Mouse (Mus musculus) gastrocnemius, postnatal 14 days (tissue): ENCODE measurements around the gene Arl3. TPM values are rescaled to one million over a fixed set of nuclear protein-coding genes. Genes with fewer than 3 reads are reported as not detected.

Experiments
- DNase-seq: peaks from one replicate; pipeline ENCODE4 v3.0.0; 2021; ENCODE audit warnings: mixed read lengths
- intact Hi-C: fragments of 180-260 bp; cut with DNase I; formaldehyde crosslinking; loops from one replicate; pipeline ENCODE4 v1.15.1; 2025; ENCODE audit warnings: low total_unique reads
- long read RNA-seq, 2 experiments: library from polyadenylated mRNA; stranded (forward); transcript quantifications; one replicate each; pipeline ENCODE4 v2.0.0; 2021
- total RNA-seq, 2 experiments: library from RNA; stranded (reverse); gene quantifications; 2 replicates each; pipeline ENCODE4 v1.2.3; 2021

Gene Arl3
- total RNA-seq = 10 to 100 TPM; 47.1 to 56.5 TPM
- long read RNA-seq, experiment 1, transcript Arl3-205 (7 exons, 1,005 nt) = major isoform, 6 of 13 reads
- long read RNA-seq, experiment 1, transcript Arl3-201 (6 exons, 843 nt) = minor isoform, 5 of 13 reads
- long read RNA-seq, experiment 1, partial matches to known transcripts = 2 of 13 reads
- long read RNA-seq, experiment 1, other reads (novel, unspliced or antisense) = 0 of 13 reads
- long read RNA-seq, experiment 2, partial matches to known transcripts = 1 of 9 reads
- long read RNA-seq, experiment 2, other reads (novel, unspliced or antisense) = 2 of 9 reads

DNA sequence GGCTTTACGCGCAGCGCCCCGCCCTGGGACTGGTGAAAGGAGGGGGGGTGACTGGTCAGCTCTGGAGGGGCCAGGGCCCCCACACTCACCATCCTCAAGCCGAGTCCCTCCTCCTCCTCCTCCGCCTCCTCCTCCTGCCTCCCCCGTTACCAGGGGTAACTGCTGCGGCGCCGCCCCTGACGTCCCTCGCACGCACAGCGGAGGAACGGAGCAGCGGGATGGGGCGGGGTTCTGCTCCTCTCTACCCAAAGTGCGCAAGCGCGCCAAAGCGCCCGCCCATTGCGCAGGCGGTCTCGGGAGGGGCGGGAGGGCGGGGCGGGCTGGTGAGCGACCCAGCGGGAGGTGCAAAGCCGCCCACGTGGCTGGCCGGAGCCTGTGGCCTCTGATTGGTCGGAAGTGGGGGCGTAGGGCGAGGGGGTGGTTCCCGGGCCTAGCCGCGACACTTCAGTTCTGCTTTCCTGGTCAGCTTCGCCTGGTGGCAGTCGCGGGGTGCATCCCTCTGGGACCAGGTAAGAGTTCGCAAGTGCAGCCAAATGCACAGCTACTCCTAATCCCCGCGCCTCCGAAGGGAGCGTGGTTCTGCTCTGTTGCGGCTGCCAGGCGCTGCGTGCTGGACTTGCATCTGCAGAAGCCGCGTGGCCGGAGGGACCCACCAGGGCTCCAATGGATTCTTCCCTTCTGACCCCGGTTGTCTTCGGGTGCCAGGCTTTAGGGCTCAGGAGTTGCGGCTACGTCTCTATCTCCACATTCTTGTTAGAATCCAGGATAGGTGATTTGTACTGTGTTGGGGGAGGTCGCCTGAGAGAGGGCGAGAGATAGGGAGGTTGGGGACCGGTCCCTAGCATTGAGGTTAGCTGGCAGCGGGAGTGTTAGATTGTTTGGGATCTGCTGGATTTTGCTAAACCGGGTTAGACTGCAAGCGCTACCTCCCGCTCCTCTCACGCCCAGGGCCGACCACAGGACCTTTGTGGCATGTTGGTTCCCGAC, at the start of gene Arl3, which contains the start of gene Sfxn2:
Gene Arl3 (minus strand): TSS at position 248 of the 987 bp plus-strand sequence.
Gene Sfxn2 (plus strand): TSS at position 415 of the 987 bp plus-strand sequence.
- DNase-seq = peak; percentile 97
- intact Hi-C loops = no loop called here

DNA sequence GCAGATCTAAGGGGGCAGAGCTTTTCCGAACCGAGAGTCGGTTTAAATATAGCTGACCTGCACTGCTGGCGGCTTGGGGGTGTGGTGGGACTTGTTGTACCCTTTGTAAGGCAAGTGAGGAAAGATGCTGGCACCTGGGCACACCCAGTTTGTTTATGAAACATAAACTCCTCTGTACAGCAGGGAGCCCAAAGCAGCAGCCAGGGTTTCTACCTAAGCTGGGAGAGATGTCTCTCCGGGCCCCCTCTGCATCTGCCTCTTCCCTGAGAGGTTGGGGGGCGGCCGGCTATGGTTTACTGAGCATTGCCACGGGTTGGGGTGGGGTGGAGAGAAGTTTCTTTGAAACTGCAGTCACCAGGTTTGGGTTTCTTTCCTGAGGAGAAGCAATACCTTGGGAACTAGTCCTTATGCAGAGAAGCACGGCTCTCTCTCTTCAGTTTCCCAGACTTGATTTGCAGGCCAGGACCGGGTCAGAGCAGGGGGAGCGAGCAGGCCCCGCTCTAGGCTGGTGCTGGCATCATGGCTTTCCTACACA, 49.7 kb upstream of the Arl3 start:
- no peak for DNase-seq
- intact Hi-C loops = no loop called here

DNA sequence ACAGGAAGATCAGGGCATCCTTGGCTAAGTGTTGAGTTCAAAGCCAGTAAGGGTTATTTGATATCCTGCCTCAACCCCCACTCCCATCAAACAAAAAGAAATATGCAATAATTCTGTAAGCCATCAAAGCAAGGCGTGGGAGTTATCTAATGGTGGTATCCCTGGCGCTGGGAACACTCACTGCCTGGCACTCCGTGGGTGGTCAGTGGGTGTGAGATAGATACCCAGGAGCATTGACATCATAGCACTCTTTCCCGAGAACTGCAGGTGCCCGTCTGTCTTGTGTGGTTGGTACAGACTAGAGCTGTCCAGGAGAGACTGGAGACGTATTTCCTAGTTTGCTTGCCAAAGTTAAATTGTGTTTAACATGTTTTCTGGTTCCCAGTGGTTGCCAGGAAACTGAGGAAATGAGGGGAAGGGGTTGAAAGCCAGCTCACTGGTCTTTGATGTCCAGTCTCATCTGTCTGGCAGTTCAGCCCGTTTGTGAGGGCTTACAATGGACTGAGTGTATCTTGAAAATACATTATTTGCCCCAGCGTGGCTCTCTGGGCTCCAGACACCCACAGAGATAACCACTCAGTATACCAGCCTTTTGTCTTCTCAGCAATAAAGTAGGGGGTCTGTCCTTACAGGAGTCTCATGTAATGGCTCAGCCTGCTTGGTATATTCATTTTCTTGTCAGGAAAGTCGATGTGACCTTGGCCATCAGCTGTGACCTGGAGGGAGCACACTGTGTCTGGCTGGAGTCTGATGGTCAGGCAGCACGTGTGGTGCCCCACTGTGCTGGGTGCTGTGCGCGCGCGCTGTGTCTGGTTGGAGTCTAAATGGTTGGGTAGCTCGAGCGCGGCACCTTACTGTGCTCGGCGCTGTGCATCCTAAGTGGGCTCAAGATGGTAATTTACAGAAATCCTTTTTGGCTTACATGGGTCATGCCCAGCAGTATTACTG, 48.5 kb upstream of the Arl3 start:
- intact Hi-C loops = no loop called here
- no peak for DNase-seq

DNA sequence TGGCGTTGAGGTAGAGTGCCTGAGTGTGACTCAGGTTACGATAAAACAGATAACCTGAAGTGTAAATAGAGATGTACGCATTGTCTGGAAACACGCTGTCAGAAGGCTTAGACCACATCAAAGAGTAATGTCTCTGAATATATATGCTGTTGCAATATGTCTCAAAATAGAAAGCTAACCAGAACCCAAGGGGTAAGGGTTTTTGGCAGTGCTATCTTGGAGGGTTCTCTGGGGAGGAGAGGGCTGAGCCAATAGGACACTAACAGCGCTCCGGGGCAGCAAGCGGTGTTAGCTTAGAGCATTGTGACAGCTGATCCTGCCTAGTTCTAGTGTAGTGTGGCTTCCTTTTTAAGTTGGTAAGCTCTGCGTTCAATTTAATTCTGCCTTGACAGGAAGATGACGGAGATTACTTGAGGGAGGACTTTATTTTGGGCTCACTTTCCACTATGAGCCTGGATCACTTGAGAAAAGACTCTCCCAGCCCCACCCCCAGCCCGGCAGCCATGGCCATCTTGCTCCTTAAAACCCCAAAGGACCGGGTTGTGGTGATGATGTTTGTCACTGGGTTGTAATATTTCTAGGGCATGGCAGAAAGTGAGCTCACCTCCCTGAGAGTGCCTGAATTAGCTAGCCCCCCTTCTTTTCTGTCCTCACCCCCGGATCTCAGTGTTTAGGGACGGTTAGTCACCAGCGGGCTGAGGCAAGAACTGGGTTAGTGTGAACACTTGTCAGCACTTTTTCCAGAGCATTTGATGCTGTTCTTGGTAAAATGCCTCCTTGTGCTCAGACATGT, 47.2 kb upstream of the Arl3 start:
- intact Hi-C loops = no loop called here

DNA sequence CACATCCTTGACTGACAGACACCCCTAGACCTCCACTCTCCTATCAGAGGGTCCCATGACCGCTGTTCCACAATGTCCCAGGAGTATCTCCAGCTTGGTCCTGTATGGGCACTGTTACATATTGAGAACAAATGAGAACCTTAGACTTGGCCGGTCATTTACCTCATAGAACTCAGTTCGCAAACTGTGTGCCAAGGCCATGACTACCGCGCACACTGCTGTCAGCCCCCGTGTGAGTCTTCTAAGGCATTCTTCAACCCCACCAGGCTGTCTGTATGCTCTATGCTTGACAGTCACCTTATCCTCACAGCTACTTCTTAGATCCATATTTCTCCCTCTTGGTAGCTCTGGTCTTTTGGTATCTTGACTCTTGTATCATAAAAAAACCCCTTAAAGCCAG, 46.5 kb upstream of the Arl3 start:
- intact Hi-C loops = no loop called here
- DNase-seq = no peak

More for the DNA sequence above, 47.2 kb upstream of the Arl3 start:
- DNase-seq = no peak

DNA sequence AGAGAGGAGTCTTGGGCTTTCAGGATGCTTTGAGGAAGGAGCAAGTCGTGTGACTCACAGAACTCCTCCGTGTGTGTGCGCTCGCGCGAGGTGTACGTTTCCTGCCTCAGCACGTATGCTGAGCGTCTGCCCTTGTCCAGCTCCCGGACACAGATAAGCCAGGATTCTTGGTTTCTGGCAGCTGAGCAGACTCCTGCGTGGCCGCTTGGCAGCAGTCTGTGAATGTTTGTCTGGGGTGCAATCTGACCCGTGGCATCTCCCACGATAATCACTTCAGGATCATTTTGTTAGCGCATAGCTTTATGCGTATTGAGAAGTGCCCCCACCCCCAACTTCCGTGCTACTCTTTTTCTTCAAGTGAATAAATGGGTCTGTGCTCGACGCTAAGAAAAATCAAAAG, 46.0 kb upstream of the Arl3 start:
- intact Hi-C loops = no loop called here
- no peak for DNase-seq

DNA sequence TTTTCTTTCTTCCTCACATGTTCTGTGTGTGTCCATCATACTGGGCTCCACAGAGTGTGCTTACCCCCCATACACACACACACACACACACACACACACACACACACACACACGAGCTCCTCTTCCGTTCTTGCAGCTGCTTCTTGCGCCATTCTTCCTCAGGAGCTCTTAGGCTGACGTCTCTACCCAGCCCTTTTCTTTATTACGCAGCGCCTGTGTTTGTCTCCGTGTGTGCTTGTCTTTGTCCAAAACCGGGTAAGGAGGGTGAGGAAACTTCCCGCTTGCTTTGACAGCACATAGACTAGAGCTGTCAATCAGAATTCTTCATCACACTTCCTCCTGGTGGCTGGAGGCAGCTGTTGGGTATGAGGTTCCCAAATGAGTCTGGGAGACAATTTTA, 45.3 kb upstream of the Arl3 start:
- no peak for DNase-seq
- intact Hi-C loops = no loop called here

DNA sequence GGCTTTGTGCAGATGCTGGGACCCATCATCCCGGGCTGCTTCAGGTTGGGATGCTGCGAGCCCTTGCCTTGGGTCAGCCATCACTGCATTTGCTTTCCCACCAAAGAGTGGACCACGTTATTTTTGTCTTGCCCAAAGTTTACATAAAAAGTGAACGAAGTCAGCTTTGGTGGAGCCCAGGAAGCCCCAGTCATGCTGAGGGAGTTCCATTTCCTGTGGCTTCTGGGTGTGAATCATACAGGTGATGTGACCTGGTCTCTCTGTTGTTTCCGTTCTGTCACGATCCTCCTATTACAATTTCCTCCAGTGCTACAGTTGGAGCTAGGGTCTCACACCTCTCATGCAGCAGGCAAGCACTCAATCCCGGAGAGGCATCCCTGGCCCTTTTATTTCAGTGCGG, 44.4 kb upstream of the Arl3 start:
- DNase-seq = no peak
- intact Hi-C loops = no loop called here

DNA sequence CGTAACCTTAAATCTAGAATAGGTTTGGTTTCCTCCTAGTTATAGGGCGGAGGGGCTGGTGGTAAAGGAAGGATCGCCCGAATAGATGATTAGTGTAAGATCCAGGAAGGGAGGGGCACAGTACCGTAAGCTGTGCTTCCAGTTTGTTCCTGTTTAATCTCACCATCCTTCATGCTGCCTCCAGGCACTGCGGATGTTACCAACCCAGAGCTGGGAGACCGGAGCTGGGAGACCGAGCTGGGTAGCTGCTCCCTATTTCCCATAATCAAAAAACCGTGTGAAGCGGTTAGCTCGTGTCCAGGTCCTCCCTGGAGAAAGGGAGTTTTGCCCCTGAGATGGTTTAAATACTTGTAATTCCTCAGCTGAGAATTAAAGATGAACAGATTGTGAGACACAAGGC, 43.4 kb upstream of the Arl3 start:
- no peak for DNase-seq
- intact Hi-C loops = no loop called here

DNA sequence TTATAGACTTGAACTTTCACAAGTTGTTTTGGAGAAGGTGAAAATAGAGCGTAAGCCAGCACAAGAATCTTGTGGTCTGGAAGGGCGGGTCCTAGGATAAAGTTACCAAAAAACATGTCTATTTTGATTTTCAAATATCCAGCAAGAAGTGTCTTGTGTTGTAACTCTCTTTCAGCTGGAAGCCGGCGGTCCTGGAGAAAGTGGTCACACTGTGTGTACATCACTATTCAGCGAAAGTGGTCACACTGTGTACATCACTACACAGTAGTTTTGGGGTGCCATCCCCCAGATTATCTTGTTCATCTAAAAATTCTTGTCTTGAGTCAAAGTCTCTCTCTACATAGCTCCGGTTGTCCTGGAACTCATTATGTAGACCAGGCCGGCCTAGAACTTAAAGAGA, 35.2 kb upstream of the Arl3 start:
- intact Hi-C loops = loop anchor here (5.0 kb wide), 1 partner anchor 39 kb away; no protein-coding TSS in a partner anchor
- DNase-seq = no peak

DNA sequence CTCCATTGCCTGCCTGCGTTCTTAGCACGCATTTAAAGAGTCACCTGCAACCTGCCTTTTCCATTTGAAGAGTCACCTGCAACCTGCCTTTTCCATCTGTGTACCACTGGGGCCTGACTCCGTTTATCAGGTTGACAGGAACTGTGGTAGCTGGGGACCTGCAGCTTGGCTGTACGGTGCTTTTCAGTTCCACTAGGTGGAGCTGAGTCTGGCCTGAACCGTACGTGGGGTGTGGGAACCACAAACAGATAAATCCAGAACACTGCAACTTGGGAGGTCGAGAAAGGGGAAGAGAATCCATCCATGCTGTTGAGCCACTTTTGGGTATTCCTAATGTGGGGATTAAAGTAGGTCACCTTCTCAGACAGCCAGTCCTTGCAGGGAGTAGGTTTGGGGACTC, 34.4 kb upstream of the Arl3 start:
- intact Hi-C loops = loop anchor here (5.0 kb wide), 1 partner anchor 40 kb away; no protein-coding TSS in a partner anchor
- no peak for DNase-seq

DNA sequence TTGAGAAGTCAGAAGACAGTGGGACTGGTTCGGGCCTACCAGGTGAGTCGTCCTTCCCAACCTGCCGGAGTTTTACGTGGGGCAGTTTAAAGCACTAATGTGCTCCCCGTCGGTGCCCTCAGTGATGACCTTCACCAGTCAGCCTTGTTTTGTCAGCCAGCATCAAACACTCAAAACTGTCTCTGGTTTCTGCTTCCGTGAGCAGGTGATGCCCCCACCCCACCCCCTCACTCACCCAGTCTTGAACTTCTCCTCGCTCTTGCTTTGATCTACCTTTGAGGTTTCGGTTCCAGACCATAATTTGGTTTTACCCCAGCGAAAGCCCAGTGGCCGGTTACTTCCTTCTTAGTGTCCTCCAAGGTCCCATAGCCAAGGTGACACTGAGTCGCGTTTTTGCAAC, 33.7 kb upstream of the Arl3 start:
- intact Hi-C loops = loop anchor here (5.0 kb wide), 1 partner anchor 41 kb away; no protein-coding TSS in a partner anchor

DNA sequence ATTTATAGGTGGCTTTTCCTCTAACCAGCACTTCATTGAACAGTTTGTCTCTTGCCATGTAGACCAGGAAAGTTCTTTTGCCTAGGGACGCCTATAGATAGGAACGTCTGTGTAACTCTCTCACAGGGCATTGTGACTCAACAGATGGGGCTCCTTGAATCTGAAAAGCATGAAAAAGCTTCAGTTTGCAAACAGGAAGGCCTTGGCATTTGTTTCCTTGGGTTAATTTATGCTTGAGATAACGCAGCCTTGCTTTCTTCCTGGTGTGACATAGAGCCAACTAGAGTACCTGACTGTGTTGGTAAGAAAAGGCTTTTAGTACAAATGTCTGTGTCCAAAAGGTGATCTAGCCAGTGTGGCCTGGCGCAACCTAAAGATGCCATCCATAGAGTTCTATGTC, 29.4 kb upstream of the Arl3 start:
- intact Hi-C loops = no loop called here
- DNase-seq = no peak

More for the DNA sequence above, 33.7 kb upstream of the Arl3 start:
- no peak for DNase-seq

DNA sequence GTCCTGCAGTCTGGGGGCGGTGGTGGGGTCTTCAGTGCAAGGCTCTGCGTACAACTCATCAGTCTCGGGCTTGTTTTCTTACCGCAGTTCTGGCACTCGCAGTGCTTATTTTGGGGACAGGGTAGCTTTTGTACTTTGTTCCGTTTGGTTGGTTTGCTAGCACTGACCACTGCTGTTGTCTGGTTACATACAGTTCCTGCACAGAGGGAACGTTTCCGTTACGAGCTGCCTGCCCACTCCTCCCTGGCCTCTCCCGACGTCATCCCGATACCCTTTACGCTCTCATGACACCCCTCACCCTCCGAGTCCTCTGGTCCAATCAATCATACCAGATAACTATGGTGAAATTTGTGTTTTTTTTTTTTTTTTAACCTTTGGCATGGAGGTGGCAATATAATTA, 28.5 kb upstream of the Arl3 start:
- intact Hi-C loops = no loop called here
- DNase-seq = no peak

DNA sequence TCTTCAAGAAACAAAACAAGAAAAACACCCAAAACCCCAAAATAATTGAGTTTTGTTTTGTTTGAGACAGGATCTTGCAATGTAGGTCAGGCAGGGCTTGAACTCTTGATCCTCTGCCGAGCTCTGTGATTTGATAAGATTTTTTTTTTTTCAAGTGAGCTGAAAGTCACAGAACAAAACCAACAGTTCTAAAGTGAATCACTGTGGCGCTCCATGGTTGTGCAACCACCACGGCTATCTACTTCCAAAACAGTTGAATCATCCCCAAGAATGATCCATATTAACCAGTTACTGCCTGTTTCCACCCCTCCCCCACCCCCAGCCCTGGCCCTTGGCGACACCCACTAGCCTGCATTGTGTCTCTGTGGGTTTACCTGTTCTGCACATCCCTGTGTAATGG, 27.4 kb upstream of the Arl3 start:
- intact Hi-C loops = no loop called here

DNA sequence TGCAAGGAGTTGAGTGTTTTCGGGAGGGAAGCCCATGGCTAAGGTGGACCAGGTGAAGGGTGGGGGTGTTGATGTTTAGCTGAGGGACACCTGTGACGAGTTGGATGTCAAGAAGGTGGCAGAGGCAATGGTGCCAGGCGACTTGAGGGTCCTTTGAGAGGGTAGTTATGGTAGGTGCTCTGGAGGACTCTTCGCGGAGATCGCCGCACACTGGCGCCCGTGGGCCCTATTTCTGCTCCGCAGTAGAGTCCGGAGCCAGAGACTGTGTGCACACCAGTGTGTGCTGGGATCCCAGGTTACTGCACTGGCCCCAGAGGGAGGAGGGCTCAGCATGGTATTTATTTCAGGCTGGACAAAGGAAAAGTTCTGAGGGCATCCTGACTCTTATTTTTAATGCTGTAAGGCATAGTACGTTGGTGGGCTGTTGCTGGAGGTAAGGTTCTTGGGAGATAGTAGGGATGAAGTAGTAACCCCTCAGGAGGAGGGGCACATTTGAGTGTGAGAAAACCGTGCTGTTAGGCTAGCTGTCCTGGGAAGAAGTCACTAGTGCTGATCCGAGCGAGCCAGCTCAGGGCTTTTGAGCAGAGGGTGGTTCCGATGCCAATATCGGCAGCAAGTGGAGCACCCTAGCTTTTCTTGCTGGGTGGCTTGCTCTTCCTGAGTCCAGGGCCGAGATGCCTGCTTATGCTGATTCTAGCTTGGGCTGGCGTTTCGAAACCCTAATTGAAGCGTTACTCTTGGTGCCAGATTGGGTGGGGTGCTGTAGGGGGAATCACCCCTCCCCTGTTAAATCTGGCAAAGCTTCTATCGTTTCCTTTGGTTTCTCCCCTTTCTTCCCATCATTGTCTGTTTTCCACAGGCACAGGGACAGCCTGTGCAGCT, 26.6 kb upstream of the Arl3 start:
- DNase-seq = no peak
- intact Hi-C loops = loop anchor here (10.0 kb wide), 1 partner anchor 265 kb away; no protein-coding TSS in a partner anchor

More for the DNA sequence above, 27.4 kb upstream of the Arl3 start:
- no peak for DNase-seq

DNA sequence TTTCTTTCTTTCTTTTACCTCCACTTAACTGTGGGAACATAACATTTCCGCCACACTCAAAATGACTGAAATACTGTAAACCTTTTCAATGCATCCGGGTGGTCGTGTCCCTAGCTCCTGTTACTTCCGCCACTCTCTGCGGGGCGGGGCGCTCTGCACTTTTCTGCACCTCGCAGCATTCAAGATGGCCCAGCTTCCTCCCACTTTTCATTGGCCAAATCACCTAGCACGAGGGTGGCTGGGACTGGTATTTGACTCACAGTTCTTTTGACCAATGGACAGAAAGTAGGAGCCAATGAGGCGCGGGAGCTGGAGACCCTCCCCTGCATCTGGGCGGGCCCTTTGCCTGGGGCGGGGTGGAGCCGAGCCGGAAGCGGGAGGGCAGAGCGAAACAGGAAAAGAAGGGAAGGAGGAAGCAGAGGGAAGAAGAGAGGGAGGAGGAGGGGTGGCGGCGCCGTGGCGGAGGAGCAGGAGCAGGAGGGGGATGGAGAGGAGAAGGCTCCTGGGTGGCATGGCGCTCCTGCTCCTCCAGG, 25.8 kb upstream of the Arl3 start, which contains the start of gene Wbp1l:
Gene Wbp1l (plus strand): TSS at position 365 of the 533 bp plus-strand sequence.
- intact Hi-C loops = loop anchor here (10.0 kb wide), 1 partner anchor 266 kb away; no protein-coding TSS in a partner anchor
- peak; percentile 97 for DNase-seq
